Mouse (Mus musculus): ENCODE measurements around the gene Rab43.
"Not testable (repeated sequence)": the region's sequence is repeated elsewhere in the genome, so short reads cannot be mapped to it uniquely, and the experiment has no call there.

Gene Rab43

GRCm38 (mm10) chr6:87780546-87781301 lies 31.2 kb downstream of the Rab43 start:
- no peak for DNase-seq

- DNase-seq = peak; percentile 14
Measured at GRCm38 (mm10) chr6:87779174-87780165, 32.5 kb downstream of the Rab43 start.

- no peak for DNase-seq
Measured at GRCm38 (mm10) chr6:87778294-87779173, 33.4 kb downstream of the Rab43 start.

- DNase-seq = no peak
Measured at GRCm38 (mm10) chr6:87777842-87778241, 34.1 kb downstream of the Rab43 start, which contains the start of gene Gp9. Gene Gp9 (plus strand): TSS chr6:87778072.

- DNase-seq = no peak
Measured at GRCm38 (mm10) chr6:87776663-87777062, 35.3 kb downstream of the Rab43 start.

- no peak for DNase-seq
Measured at GRCm38 (mm10) chr6:87775588-87776245, 36.2 kb downstream of the Rab43 start.

- no peak for DNase-seq
Measured at GRCm38 (mm10) chr6:87774909-87775308, 37.1 kb downstream of the Rab43 start.

GRCm38 (mm10) chr6:87774466-87774865 lies 37.5 kb downstream of the Rab43 start:
- no peak for DNase-seq

- DNase-seq = peak; percentile 10
Measured at GRCm38 (mm10) chr6:87770626-87771025, 41.3 kb downstream of the Rab43 start.

GRCm38 (mm10) chr6:87764296-87764695 lies 47.7 kb downstream of the Rab43 start:
- DNase-seq = not testable (repeated sequence)

GRCm38 (mm10) chr6:87763376-87764280 lies 48.3 kb downstream of the Rab43 start:
- peak; percentile 59 for DNase-seq

GRCm38 (mm10) chr6:87762161-87762560 lies 49.8 kb downstream of the Rab43 start:
- no peak for DNase-seq

GRCm38 (mm10) chr6:87759850-87760249 lies 52.1 kb downstream of the Rab43 start:
- DNase-seq = no peak

- no peak for DNase-seq
Measured at GRCm38 (mm10) chr6:87759404-87759803, 52.6 kb downstream of the Rab43 start.

- no peak for DNase-seq
Measured at GRCm38 (mm10) chr6:87756896-87757295, 55.1 kb downstream of the Rab43 start.

- no peak for DNase-seq
Measured at GRCm38 (mm10) chr6:87755196-87755595, 56.8 kb downstream of the Rab43 start.

GRCm38 (mm10) chr6:87751574-87751973 lies 60.4 kb downstream of the Rab43 start:
- DNase-seq = no peak

- no peak for DNase-seq
Measured at GRCm38 (mm10) chr6:87750184-87750910, 61.6 kb downstream of the Rab43 start.

- DNase-seq = peak; percentile 22
Measured at GRCm38 (mm10) chr6:87748531-87748930, 63.4 kb downstream of the Rab43 start.

- no peak for DNase-seq
Measured at GRCm38 (mm10) chr6:87748078-87748477, 63.9 kb downstream of the Rab43 start.
